Mouse (Mus musculus) cortical plate, adult 2 months (tissue): ENCODE results near the gene Bcas3. TPM values are rescaled to one million over a fixed set of nuclear protein-coding genes. Genes with fewer than 3 reads are reported as not detected.
A peak's percentile ranks its signal among the peaks of the same experiment; 100 is the strongest.
"Not testable (repeated sequence)": the region's sequence is repeated elsewhere in the genome, so short reads cannot be mapped to it uniquely, and the experiment has no call there.

Source experiments
- H3K27ac ChIP-seq: fragments of 200-500 bp; 2 replicates; pipeline ENCODE4 v1.5.1; 2012; ENCODE audit warnings: low read length, control low read depth, inconsistent platforms; ENCODE audit not compliant: insufficient read depth
- H3K4me1 ChIP-seq: fragments of 200-500 bp; 2 replicates; pipeline ENCODE4 v1.6.1; 2011; ENCODE audit warnings: low read length; ENCODE audit not compliant: control insufficient read depth, insufficient read depth
- H3K4me3 ChIP-seq: fragments of 200-500 bp; 2 replicates; pipeline ENCODE4 v1.5.1; 2011; ENCODE audit warnings: mild to moderate bottlenecking, low read length, control low read depth; ENCODE audit not compliant: insufficient read depth
- CTCF ChIP-seq: fragments of 200-500 bp; IDR thresholded peaks from 2 replicates; pipeline ENCODE4 v1.5.1; 2011; ENCODE audit warnings: mild to moderate bottlenecking, control low read depth, low read length; ENCODE audit not compliant: insufficient read depth; ENCODE audit errors: extremely low read depth
- POLR2A ChIP-seq: fragments of 200-500 bp; IDR thresholded peaks from 2 replicates; pipeline ENCODE4 v1.6.1; 2011; ENCODE audit warnings: mild to moderate bottlenecking, low read length, control low read depth; ENCODE audit not compliant: insufficient read depth; ENCODE audit errors: extremely low read depth
- polyA plus RNA-seq: library from polyadenylated mRNA; depleted of rRNA; stranded (reverse); fragments of >200 nt; gene quantifications from 2 replicates; pipeline ENCODE4 v1.2.3, GENCODE M21; 2012

The Bcas3 gene
- polyA plus RNA-seq, 1 experiment = 47.1 TPM

- no peak overlapping the region for H3K4me3 ChIP-seq
- H3K27ac ChIP-seq = no peak overlapping the region
- TF ChIP-seq CTCF (no peak), POLR2A (no peak)
- no peaks in the 10 kb centered on the region for H3K4me1 ChIP-seq
These were observed 149.1 kb downstream of the Bcas3 start for GRCm38 (mm10) chr11:85502031-85502430.

- not testable (repeated sequence) for H3K27ac ChIP-seq, H3K4me3 ChIP-seq, H3K4me1 ChIP-seq
These were observed 151.8 kb downstream of the Bcas3 start for GRCm38 (mm10) chr11:85504812-85505211.

- Histone ChIP-seq H3K4me1 (no peaks in the 10 kb centered on the region), H3K27ac (no peak overlapping the region), H3K4me3 (no peak overlapping the region)
- TF ChIP-seq POLR2A (no peak), CTCF (no peak)
These were observed 152.8 kb downstream of the Bcas3 start for GRCm38 (mm10) chr11:85505811-85506210.

- TF ChIP-seq CTCF (no peak), POLR2A (no peak)
- no peak overlapping the region for H3K4me3 ChIP-seq
- no peak overlapping the region for H3K27ac ChIP-seq
- no peaks in the 10 kb centered on the region for H3K4me1 ChIP-seq
These were observed 156.4 kb downstream of the Bcas3 start for GRCm38 (mm10) chr11:85509334-85509733.

GRCm38 (mm10) chr11:85511270-85511904 lies 158.4 kb downstream of the Bcas3 start:
- H3K27ac ChIP-seq = no peak overlapping the region
- no peaks in the 10 kb centered on the region for H3K4me1 ChIP-seq
- no peak overlapping the region for H3K4me3 ChIP-seq
- no peak for TF ChIP-seq CTCF
- TF ChIP-seq POLR2A = no peak

- Histone ChIP-seq H3K4me1 (no peaks in the 10 kb centered on the region), H3K27ac (no peak overlapping the region), H3K4me3 (no peak overlapping the region)
- TF ChIP-seq CTCF (no peak), POLR2A (no peak)
These were observed 163.8 kb downstream of the Bcas3 start for GRCm38 (mm10) chr11:85516724-85517123.

- Histone ChIP-seq H3K4me3 (no peak overlapping the region), H3K27ac (no peak overlapping the region), H3K4me1 (no peaks in the 10 kb centered on the region)
- no peak for TF ChIP-seq POLR2A
- peak; percentile 75 for TF ChIP-seq CTCF
These were observed 165.2 kb downstream of the Bcas3 start for GRCm38 (mm10) chr11:85518025-85518756.

GRCm38 (mm10) chr11:85520236-85520635 lies 167.3 kb downstream of the Bcas3 start:
- no peak overlapping the region for H3K27ac ChIP-seq
- peaks cover 5% of the 10 kb centered on the region for H3K4me1 ChIP-seq
- no peak for TF ChIP-seq POLR2A
- no peak for TF ChIP-seq CTCF
- H3K4me3 ChIP-seq = no peak overlapping the region

- no peak overlapping the region for H3K27ac ChIP-seq
- TF ChIP-seq POLR2A = no peak
- no peak for TF ChIP-seq CTCF
These were observed 168.0 kb downstream of the Bcas3 start for GRCm38 (mm10) chr11:85520996-85521395.

GRCm38 (mm10) chr11:85523646-85524045 lies 170.7 kb downstream of the Bcas3 start:
- TF ChIP-seq POLR2A (no peak), CTCF (no peak)
- Histone ChIP-seq H3K4me1 (peaks cover 5% of the 10 kb centered on the region), H3K27ac (no peak overlapping the region), H3K4me3 (no peak overlapping the region)

More at GRCm38 (mm10) chr11:85520996-85521395, 168.0 kb downstream of the Bcas3 start:
- Histone ChIP-seq H3K4me3 (no peak overlapping the region), H3K4me1 (peaks cover 5% of the 10 kb centered on the region)
